24 mouse cellular contexts compared by ENCODE assay signal in the genomic region with DNA sequence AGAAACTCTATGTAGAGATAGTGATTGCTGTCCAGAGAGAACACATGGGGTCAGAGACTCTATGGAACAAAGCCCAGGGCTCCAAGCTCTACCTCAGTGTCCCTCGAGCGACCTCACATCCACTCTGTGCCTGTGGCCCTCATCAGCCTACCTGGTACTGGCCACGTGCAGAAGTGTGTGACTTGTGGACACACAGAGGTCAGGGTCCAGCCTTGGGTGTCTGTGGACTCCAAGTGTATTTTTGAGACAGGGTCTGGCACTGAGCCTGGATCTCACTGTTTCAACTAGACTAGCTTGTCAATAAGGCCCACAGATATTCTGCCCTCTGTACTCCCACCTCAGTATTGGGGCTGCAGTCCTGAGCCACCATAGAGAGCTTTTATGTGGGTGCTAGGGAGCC.
"Had no signal": no experiment of that assay in that cellular context is flagged by ENCODE, and none has a peak within 500 bp of the region (broad histone marks: within the 10 kb centered on the region; RNA-seq: fewer than 3 reads in every experiment).

No protein-coding gene starts in this region.

- H3K36me3 ChIP-seq: heart, embryonic 15.5 days; hindbrain, embryonic 13.5 days; hindbrain, embryonic 15.5 days; limb, embryonic 15.5 days had no signal

- ATAC-seq: intestine, embryonic 16.5 days had no signal

- H3K4me1 ChIP-seq: limb, embryonic 15.5 days had no signal

- H3K4me2 ChIP-seq: heart, embryonic 11.5 days; heart, embryonic 13.5 days; heart, embryonic 15.5 days; hindbrain, embryonic 13.5 days; hindbrain, embryonic 15.5 days; kidney, embryonic 15.5 days; limb, embryonic 13.5 days; limb, embryonic 15.5 days had no signal

- H3K9ac ChIP-seq: heart, embryonic 13.5 days; heart, embryonic 15.5 days; hindbrain, embryonic 13.5 days; hindbrain, embryonic 15.5 days; kidney, embryonic 15.5 days; limb, embryonic 13.5 days; limb, embryonic 15.5 days; liver, embryonic 14.5 days had no signal

- H3K9me3 ChIP-seq: heart, embryonic 13.5 days; heart, embryonic 15.5 days; hindbrain, embryonic 13.5 days; hindbrain, embryonic 15.5 days; kidney, embryonic 15.5 days; limb, embryonic 13.5 days; limb, embryonic 15.5 days had no signal

- H3K4me3 ChIP-seq: heart, adult 2 months; heart, embryonic 13.5 days; heart, embryonic 15.5 days; hindbrain, embryonic 13.5 days; hindbrain, embryonic 15.5 days; kidney, embryonic 15.5 days; limb, embryonic 13.5 days; limb, embryonic 15.5 days had no signal

- H3K27ac ChIP-seq: heart, adult 2 months; hindbrain, embryonic 15.5 days; hindbrain, postnatal 0 days; kidney, embryonic 15.5 days; kidney, postnatal 0 days; limb, embryonic 13.5 days; limb, embryonic 15.5 days; liver, embryonic 14.5 days had no signal

- DNase-seq: gastrocnemius, postnatal 14 days; gastrocnemius, postnatal 36 days; heart, adult 11 months; heart, adult 2 months; heart, postnatal 14 days; heart, postnatal 36 days; kidney, adult 8-10 months; kidney, postnatal 14 days; layer of hippocampus, adult 9-11 months; layer of hippocampus, postnatal 36 days; left cerebral cortex, postnatal 4 days; lung, adult 2 months had no signal

- H3K27me3 ChIP-seq: heart, embryonic 13.5 days; heart, embryonic 15.5 days; hindbrain, embryonic 13.5 days; hindbrain, embryonic 15.5 days; kidney, embryonic 15.5 days; limb, embryonic 13.5 days; limb, embryonic 15.5 days had no signal
